Mouse (Mus musculus) neural tube, embryonic 15.5 days (tissue): ENCODE measurements around the gene Kcnip2. TPM values are rescaled to one million over a fixed set of nuclear protein-coding genes. Genes with fewer than 3 reads are reported as not detected.

Experiments used
- ATAC-seq: fragments of 200-750 bp; cut with Nextera tagmentation; 2 replicates; pipeline ENCODE4 v1.8.0; 2017; ENCODE audit warnings: mild to moderate bottlenecking, moderate TSS enrichment, moderate library complexity; ENCODE audit not compliant: low FRiP score
- H3K27ac ChIP-seq: fragments of 300-500 bp; sonication (generic); replicated peaks from 2 replicates; pipeline ENCODE4 v1.5.1; 2015; ENCODE audit warnings: mild to moderate bottlenecking, inconsistent platforms
- H3K27me3 ChIP-seq: fragments of 300-500 bp; sonication (generic); replicated peaks from 2 replicates; pipeline ENCODE4 v1.6.1; 2015; ENCODE audit warnings: inconsistent platforms
- H3K36me3 ChIP-seq: fragments of 300-500 bp; sonication (generic); 2 replicates; pipeline ENCODE4 v1.6.1; 2015; ENCODE audit warnings: inconsistent platforms
- H3K4me1 ChIP-seq: fragments of 300-500 bp; sonication (generic); 2 replicates; pipeline ENCODE4 v1.6.1; 2015; ENCODE audit warnings: inconsistent platforms
- H3K4me2 ChIP-seq: fragments of 300-500 bp; sonication (generic); 2 replicates; pipeline ENCODE4 v1.6.1; 2015; ENCODE audit warnings: inconsistent platforms, mild to moderate bottlenecking, moderate library complexity
- H3K4me3 ChIP-seq: fragments of 300-500 bp; sonication (generic); replicated peaks from 2 replicates; pipeline ENCODE4 v1.5.1; 2015; ENCODE audit warnings: mild to moderate bottlenecking, inconsistent platforms
- H3K9ac ChIP-seq: fragments of 300-500 bp; sonication (generic); replicated peaks from 2 replicates; pipeline ENCODE4 v1.6.1; 2015; ENCODE audit warnings: mild to moderate bottlenecking, inconsistent platforms
- H3K9me3 ChIP-seq: fragments of 300-500 bp; sonication (generic); replicated peaks from 2 replicates; pipeline ENCODE4 v1.6.1; 2016; ENCODE audit warnings: inconsistent platforms
- WGBS: fragments of 180-500 bp; shearing (Covaris S2); methylation state at CpG from one replicate; pipeline ENCODE4 v1.1.7; 2015; ENCODE audit warnings: mixed read lengths; 5-methylcytosine and 5-hydroxymethylcytosine counted together
- polyA plus RNA-seq: library from polyadenylated mRNA; unstranded; fragments of >200 nt; fragmentation: Nextera tagmentation; extraction: Ambion mirVana; gene quantifications from 2 replicates; pipeline ENCODE4 v1.2.1, GENCODE M21; 2015

The Kcnip2 gene
- polyA plus RNA-seq, 1 experiment from 2014 or later: 19.1 TPM

DNA sequence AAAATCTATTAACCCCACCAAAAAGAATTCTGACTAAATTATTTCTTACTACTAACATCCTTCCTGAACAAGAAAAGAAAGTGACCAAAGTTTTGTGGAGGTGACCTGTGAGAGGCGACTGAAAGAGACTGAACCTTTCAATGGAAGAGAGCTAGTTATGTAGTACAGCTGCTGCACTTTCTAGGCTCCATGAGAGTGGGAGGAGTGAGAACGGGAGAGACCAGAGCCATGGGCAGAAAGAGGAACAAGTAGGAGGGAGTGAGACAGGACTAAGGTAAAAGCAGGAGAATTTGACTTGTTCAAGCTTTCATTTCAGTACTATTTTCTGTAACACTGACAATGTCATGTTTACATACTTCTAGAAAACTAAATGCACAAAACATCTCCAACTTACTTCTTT is 40.4 kb downstream of the Kcnip2 start:
- no peak overlapping the region for H3K27ac ChIP-seq
- no peak overlapping the region for H3K9ac ChIP-seq
- H3K27me3 ChIP-seq: no peaks in the 10 kb centered on the region
- H3K4me2 ChIP-seq: no peak overlapping the region
- peaks cover 18% of the 10 kb centered on the region for H3K4me1 ChIP-seq
- 84% methylated on average over 2 of the region's 2 CpGs for WGBS
- H3K36me3 ChIP-seq: peaks cover 83% of the 10 kb centered on the region
- no peak for ATAC-seq
- H3K4me3 ChIP-seq: no peak overlapping the region
- no peaks in the 10 kb centered on the region for H3K9me3 ChIP-seq

DNA sequence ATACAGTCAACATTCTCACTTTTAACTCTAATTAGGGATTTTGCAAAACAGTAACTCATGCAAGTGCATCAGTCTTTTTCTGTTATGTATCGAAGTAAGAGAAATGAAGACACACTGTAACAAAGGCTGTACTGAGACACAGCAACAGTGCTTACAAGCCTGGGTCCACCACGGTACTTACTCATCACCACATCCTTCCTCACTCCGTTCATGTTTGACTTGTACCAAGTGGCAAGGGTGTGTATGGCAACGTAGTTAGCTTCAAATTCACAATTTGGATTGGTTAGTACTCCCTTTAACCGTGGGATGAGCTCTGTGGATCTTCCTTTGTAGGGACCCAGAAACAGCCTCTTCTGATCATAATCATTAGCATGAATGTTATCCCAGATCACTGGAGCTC is 44.4 kb downstream of the Kcnip2 start:
- H3K4me1 ChIP-seq: no peaks in the 10 kb centered on the region
- no peak overlapping the region for H3K4me3 ChIP-seq
- H3K36me3 ChIP-seq: peaks cover 95% of the 10 kb centered on the region
- no peaks in the 10 kb centered on the region for H3K27me3 ChIP-seq
- no peaks in the 10 kb centered on the region for H3K9me3 ChIP-seq
- H3K4me2 ChIP-seq: no peak overlapping the region
- H3K9ac ChIP-seq: no peak overlapping the region
- no peak overlapping the region for H3K27ac ChIP-seq
- no peak for ATAC-seq
- 95% methylated on average over 5 of the region's 5 CpGs for WGBS

- Histone ChIP-seq H3K4me3 (no peak overlapping the region), H3K27me3 (no peaks in the 10 kb centered on the region), H3K9me3 (no peaks in the 10 kb centered on the region), H3K36me3 (peaks cover 81% of the 10 kb centered on the region), H3K27ac (no peak overlapping the region), H3K9ac (no peak overlapping the region), H3K4me1 (no peaks in the 10 kb centered on the region), H3K4me2 (no peak overlapping the region)
- no peak for ATAC-seq
- WGBS: 88% methylated on average over 3 of the region's 3 CpGs
Measured at GRCm38 (mm10) chr19:45760810-45761209, 55.1 kb downstream of the Kcnip2 start.

GRCm38 (mm10) chr19:45758671-45759070 is 57.2 kb downstream of the Kcnip2 start:
- 87% methylated on average over 5 of the region's 5 CpGs for WGBS
- Histone ChIP-seq H3K9ac (no peak overlapping the region), H3K4me2 (no peak overlapping the region), H3K36me3 (peaks cover 85% of the 10 kb centered on the region), H3K27me3 (no peaks in the 10 kb centered on the region), H3K4me1 (no peaks in the 10 kb centered on the region), H3K27ac (no peak overlapping the region), H3K9me3 (no peaks in the 10 kb centered on the region), H3K4me3 (no peak overlapping the region)
- ATAC-seq: no peak

DNA sequence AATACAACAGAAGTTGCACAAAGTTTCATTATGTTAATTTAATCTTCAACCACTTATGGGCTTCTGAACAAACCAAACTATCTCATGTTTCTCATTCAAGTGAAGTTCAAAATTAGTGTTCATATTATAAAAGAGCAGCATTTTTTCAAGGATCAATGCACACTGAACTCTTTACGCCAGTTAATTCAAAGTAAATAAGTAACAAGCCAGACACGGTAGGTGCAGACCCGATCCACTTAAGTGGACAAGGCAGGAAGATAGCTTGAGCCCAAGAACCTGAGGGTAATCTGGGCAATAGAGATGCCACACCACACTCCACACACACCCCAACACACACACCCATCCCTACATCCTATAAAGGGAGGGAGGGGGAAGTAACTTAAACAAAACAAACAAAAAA is 62.3 kb downstream of the Kcnip2 start:
- Histone ChIP-seq H3K4me3 (no peak overlapping the region), H3K27me3 (no peaks in the 10 kb centered on the region), H3K27ac (no peak overlapping the region), H3K9ac (no peak overlapping the region), H3K9me3 (no peaks in the 10 kb centered on the region), H3K4me2 (no peak overlapping the region), H3K36me3 (peaks cover 61% of the 10 kb centered on the region), H3K4me1 (peaks cover 11% of the 10 kb centered on the region)
- 89% methylated on average over 3 of the region's 3 CpGs for WGBS
- ATAC-seq: no peak

DNA sequence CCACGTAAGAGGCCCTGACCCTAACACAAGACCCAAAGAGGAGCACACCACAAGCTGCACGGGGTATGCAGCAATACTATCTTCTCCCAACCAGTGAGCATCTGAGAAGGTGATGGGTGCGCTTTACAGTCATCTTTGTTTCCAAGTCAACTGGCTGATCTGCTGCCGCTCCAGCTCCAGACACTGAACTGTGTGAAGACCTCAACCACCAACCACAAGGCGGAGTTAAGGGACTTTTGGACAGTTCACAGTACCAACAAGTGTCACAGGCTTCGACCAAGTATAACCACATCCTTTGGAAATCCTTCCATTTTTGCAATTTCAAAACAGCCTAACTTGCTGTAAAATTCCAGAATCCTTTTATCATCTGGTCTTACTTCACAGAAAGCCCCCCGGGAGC is 64.0 kb downstream of the Kcnip2 start:
- no peak overlapping the region for H3K4me3 ChIP-seq
- peaks cover 5% of the 10 kb centered on the region; the same call in 1 of the 2 replicates for H3K27me3 ChIP-seq
- H3K27ac ChIP-seq: no peak overlapping the region
- peaks cover 24% of the 10 kb centered on the region for H3K4me1 ChIP-seq
- peaks cover 45% of the 10 kb centered on the region for H3K36me3 ChIP-seq
- no peak overlapping the region for H3K9ac ChIP-seq
- 92% methylated on average over 7 of the region's 7 CpGs for WGBS
- H3K4me2 ChIP-seq: no peak overlapping the region
- H3K9me3 ChIP-seq: no peaks in the 10 kb centered on the region
- ATAC-seq: no peak

DNA sequence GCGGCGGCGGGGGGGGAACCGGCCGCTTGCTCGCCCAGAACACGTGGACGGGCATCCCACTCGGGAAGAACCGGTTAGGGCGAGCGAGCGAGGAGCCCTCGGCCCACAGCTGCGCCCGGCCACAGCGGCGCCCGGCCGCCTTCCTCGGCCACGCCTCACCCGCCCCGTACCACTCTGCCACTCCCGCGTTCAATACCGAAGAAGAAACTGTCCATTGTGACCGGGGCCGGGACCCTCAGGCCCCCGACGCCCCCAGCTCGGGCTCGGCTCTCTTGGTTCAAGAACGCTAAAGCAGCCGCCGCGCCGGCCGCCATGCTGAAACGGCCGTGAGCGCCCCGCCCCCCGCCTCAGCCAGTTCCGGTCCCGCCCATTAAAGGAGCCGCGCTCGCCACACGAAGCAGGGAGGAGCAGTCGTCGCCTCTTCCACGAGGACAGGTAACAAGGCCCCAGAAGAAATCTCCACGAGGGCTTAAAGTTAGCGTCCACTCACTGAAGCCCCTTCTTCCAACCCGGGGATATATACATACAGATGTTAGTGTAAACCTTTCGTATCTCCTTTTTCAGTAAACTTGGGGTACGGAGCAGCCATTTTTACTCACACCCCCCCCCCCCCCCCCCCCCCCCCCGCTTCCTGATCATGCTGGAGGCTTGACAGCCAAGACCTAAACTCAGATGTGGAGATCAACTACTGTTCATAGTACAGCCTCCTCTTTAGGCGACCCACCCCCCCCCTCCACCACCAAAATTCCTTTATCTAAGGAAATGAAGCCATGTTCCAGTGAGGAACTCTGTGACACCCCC is 66.4 kb downstream of the Kcnip2 start, which contains the start of gene Npm3:
Gene Npm3, minus strand, starts transcription at position 349 of the 801 bp plus-strand sequence.
- peak within 1 kb of the TSS; percentile 41; the same call in 1 of the 2 replicates for H3K27ac ChIP-seq
- peaks cover 24% of the 10 kb centered on the region for H3K36me3 ChIP-seq
- WGBS: 0% methylated on average over 56 of the region's 60 CpGs
- peak within 1 kb of the TSS; percentile 83 for H3K4me3 ChIP-seq
- H3K9me3 ChIP-seq: no peaks in the 10 kb centered on the region
- H3K4me2 ChIP-seq: peak within 1 kb of the TSS; percentile 95
- H3K9ac ChIP-seq: peak within 1 kb of the TSS; percentile 68
- H3K4me1 ChIP-seq: peaks cover 24% of the 10 kb centered on the region
- ATAC-seq: peak; percentile 90
- peaks cover 28% of the 10 kb centered on the region for H3K27me3 ChIP-seq

- no peaks in the 10 kb centered on the region for H3K9me3 ChIP-seq
- H3K4me1 ChIP-seq: peaks cover 24% of the 10 kb centered on the region
- H3K9ac ChIP-seq: peak overlapping the region; percentile 68
- peak overlapping the region; percentile 95 for H3K4me2 ChIP-seq
- WGBS: 3% methylated on average over 32 of the region's 33 CpGs
- H3K27ac ChIP-seq: peak overlapping the region; percentile 41; the same call in 1 of the 2 replicates
- H3K36me3 ChIP-seq: peaks cover 17% of the 10 kb centered on the region
- peak overlapping the region; percentile 83 for H3K4me3 ChIP-seq
- ATAC-seq: peak; percentile 67
- H3K27me3 ChIP-seq: peaks cover 34% of the 10 kb centered on the region
Measured at GRCm38 (mm10) chr19:45748691-45749242, 67.1 kb downstream of the Kcnip2 start.

DNA sequence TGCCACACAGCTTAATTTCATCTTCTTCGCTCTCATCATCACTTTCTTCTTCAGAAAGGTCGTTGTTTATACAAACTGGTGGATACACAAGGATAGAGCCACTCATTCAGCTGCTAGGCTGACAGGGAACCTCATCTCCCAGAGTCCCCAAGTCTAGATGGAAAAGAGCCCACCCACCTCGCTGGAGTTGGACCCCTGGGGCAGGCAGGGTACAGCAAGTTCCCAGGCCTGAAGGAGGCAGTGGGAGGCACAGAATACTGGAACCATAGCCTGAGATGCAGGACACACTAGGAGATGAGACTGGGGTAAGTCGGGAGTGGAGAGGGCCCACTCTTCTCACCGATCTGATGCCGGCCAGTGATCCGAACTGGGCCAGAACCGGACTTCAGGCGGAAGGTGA is 67.7 kb downstream of the Kcnip2 start:
- WGBS: 51% methylated on average over 9 of the region's 9 CpGs
- Histone ChIP-seq H3K27me3 (peaks cover 40% of the 10 kb centered on the region), H3K36me3 (peaks cover 14% of the 10 kb centered on the region), H3K27ac (no peak overlapping the region), H3K4me2 (peak overlapping the region; percentile 95), H3K4me1 (peaks cover 26% of the 10 kb centered on the region), H3K9me3 (no peaks in the 10 kb centered on the region), H3K9ac (no peak overlapping the region), H3K4me3 (peak overlapping the region; percentile 83)
- ATAC-seq: no peak

- no peak overlapping the region for H3K9ac ChIP-seq
- no peaks in the 10 kb centered on the region for H3K9me3 ChIP-seq
- peaks cover 47% of the 10 kb centered on the region for H3K27me3 ChIP-seq
- H3K4me1 ChIP-seq: peaks cover 36% of the 10 kb centered on the region
- H3K4me2 ChIP-seq: no peak overlapping the region
- WGBS: 29% methylated on average over 11 of the region's 11 CpGs
- no peak overlapping the region for H3K27ac ChIP-seq
- H3K36me3 ChIP-seq: peaks cover 7% of the 10 kb centered on the region
- ATAC-seq: no peak
- H3K4me3 ChIP-seq: no peak overlapping the region
Measured at GRCm38 (mm10) chr19:45747028-45747867, 68.6 kb downstream of the Kcnip2 start.

GRCm38 (mm10) chr19:45746153-45747020 is 69.5 kb downstream of the Kcnip2 start:
- H3K4me2 ChIP-seq: no peak overlapping the region
- ATAC-seq: no peak
- no peak overlapping the region for H3K27ac ChIP-seq
- no peak overlapping the region for H3K4me3 ChIP-seq
- no peaks in the 10 kb centered on the region for H3K9me3 ChIP-seq
- H3K36me3 ChIP-seq: peaks cover under 1% of the 10 kb centered on the region; the same call in 1 of the 2 replicates
- no peak overlapping the region for H3K9ac ChIP-seq
- H3K27me3 ChIP-seq: peaks cover 56% of the 10 kb centered on the region
- H3K4me1 ChIP-seq: peaks cover 45% of the 10 kb centered on the region
- 9% methylated on average over 29 of the region's 29 CpGs for WGBS
